10 mouse cellular contexts compared by ENCODE assay signal in genomic region chr11:4900437-4900836, GRCm38 (mm10). TPM values are rescaled to one million over a fixed set of nuclear protein-coding genes. Genes with fewer than 3 reads are reported as not detected.
DNase-seq lines count a peak whose midpoint lies in the region; ATAC-seq and TF ChIP-seq lines count a peak whose summit lies in the region.
"Had no signal": no experiment of that assay in that cellular context is flagged by ENCODE, and none has a peak within 500 bp of the region (broad histone marks: within the 10 kb centered on the region; RNA-seq: fewer than 3 reads in every experiment).

No protein-coding gene starts in this region.

- H3K36me3 ChIP-seq in heart, adult 2 months (ENCODE audit: control insufficient read depth, insufficient read depth, low read length) = no peaks in the 10 kb centered on the region
- peaks cover 4% of the 10 kb centered on the region; the same call in 1 of the 2 replicates for H3K36me3 ChIP-seq in splenic B cell, adult 2 months (ENCODE audit: control insufficient read depth, insufficient read depth, low read length, poor library complexity, severe bottlenecking)

- H3K79me2 ChIP-seq in heart, adult 2 months (replicated peaks; ENCODE audit: control insufficient read depth, insufficient read depth, low read length) = no peaks in the 10 kb centered on the region

- no peak for TF ChIP-seq EP300 in heart, adult 2 months (IDR thresholded peaks at IDR 0.05; ENCODE audit: insufficient read depth, low read depth, low read length)

- 71% methylated on average over 5 of the region's 5 CpGs for WGBS in heart, adult 2 months

- no peak for DNase-seq in heart, adult 2 months
- DNase-seq in heart, adult 18-20 months = no peak
- DNase-seq in right cerebral cortex, postnatal 4 days = peak; percentile 33
- no peak for DNase-seq in right cerebral cortex, postnatal 36 days (ENCODE audit: low spot score in 2 of 2)
- DNase-seq in c-Kit-negative CD71-positive TER-119-positive erythroid progenitor cells, embryonic 14.5 days (ENCODE audit: low read depth, low spot score) = peak; percentile 22
- DNase-seq in splenic B cell, adult 2 months (ENCODE audit: low read depth, low spot score) = peak; percentile 33
- no peak for DNase-seq in urinary bladder, adult 2 months (ENCODE audit: low spot score)

- H3K4me3 ChIP-seq in heart, adult 2 months = no peak overlapping the region
- H3K4me3 ChIP-seq: forebrain, embryonic 10.5 days had no signal

- H3K27me3 ChIP-seq in heart, adult 2 months (ENCODE audit: control insufficient read depth, insufficient read depth, low read length) = no peaks in the 10 kb centered on the region
- H3K27me3 ChIP-seq in splenic B cell, adult 2 months (ENCODE audit: control insufficient read depth, insufficient read depth, low read length, poor library complexity, severe bottlenecking) = no peaks in the 10 kb centered on the region

- no peak for ATAC-seq in frontal cortex, adult (ENCODE audit: low TSS enrichment)

- peak; percentile 65 for TF ChIP-seq CTCF in heart, adult 2 months (IDR thresholded peaks at IDR 0.05)

- intact Hi-C loops in heart, adult 2 months (cut with DNase I) = no loop called here

- no peak overlapping the region for H3K9ac ChIP-seq in heart, adult 2 months (ENCODE audit: low read depth, low read length)

- no peak overlapping the region for H3K27ac ChIP-seq in heart, adult 2 months
- H3K27ac ChIP-seq: forebrain, embryonic 10.5 days; macrophage had no signal

- H3K4me1 ChIP-seq in heart, adult 2 months (ENCODE audit: control insufficient read depth, insufficient read depth, low read length) = peaks cover 2% of the 10 kb centered on the region; the same call in 1 of the 2 replicates

- TF ChIP-seq POLR2A in heart, adult 2 months (IDR thresholded peaks at IDR 0.05; ENCODE audit: insufficient read depth, low read depth, low read length) = no peak

RNA-seq across cellular contexts. Expression of gene Thoc5, which starts 5.3 kb away (rescaled TPM):
- 10 to 100 TPM; 16.2 to 16.5 TPM for total RNA-seq in heart, adult 2 months (2021)
- 12.8 and 15.8 TPM in 2 replicates for polyA plus RNA-seq in heart, adult 2 months (2012; rRNA removed)
- total RNA-seq in heart, adult 18-20 months (2021) = 10 to 100 TPM; 17.1 to 17.3 TPM
- polyA plus RNA-seq in urinary bladder, adult 2 months (2012; rRNA removed) = 34.2 and 35.6 TPM in 2 replicates

RNA-seq across cellular contexts. Expression of gene Nipsnap1, which starts 26.7 kb away (rescaled TPM):
- under 1 TPM; 0.50 to 0.75 TPM for total RNA-seq in heart, adult 2 months (2021)
- 1.6 and 3.6 TPM in 2 replicates for polyA plus RNA-seq in heart, adult 2 months (2012; rRNA removed)
- total RNA-seq in heart, adult 18-20 months (2021) = 1 to 10 TPM in 1 of 2 experiments, under 1 TPM in 1; 0.55 to 2.1 TPM
- 20.6 and 21.4 TPM in 2 replicates for polyA plus RNA-seq in urinary bladder, adult 2 months (2012; rRNA removed)

RNA-seq across cellular contexts. Expression of gene Nefh, which starts 47.4 kb away (rescaled TPM):
- total RNA-seq in heart, adult 2 months (2021) = under 1 TPM in 1 of 2 experiments, not detected in 1; 0.05 TPM
- 0.06 and 0.08 TPM in 2 replicates for polyA plus RNA-seq in heart, adult 2 months (2012; rRNA removed)
- total RNA-seq in heart, adult 18-20 months (2021) = not detected
- polyA plus RNA-seq in urinary bladder, adult 2 months (2012; rRNA removed) = 0.26 and 0.40 TPM in 2 replicates

RNA-seq across cellular contexts. Expression of gene Nf2, which starts 51.1 kb away (rescaled TPM):
- total RNA-seq in heart, adult 2 months (2021) = 10 to 100 TPM; 77.1 to 85.0 TPM
- polyA plus RNA-seq in heart, adult 2 months (2012; rRNA removed) = 57.1 and 85.2 TPM in 2 replicates
- 10 to 100 TPM; 70.8 to 76.9 TPM for total RNA-seq in heart, adult 18-20 months (2021)
- polyA plus RNA-seq in urinary bladder, adult 2 months (2012; rRNA removed) = 46.5 and 50.9 TPM in 2 replicates

Comparison
In these comparisons a context has a peak if more than half of its experiments do, and no peak if none do; other contexts are left out.
1. DNase-seq: peak in right cerebral cortex, postnatal 4 days (single experiment), c-Kit-negative CD71-positive TER-119-positive erythroid progenitor cells, embryonic 14.5 days (single experiment) and splenic B cell, adult 2 months (single experiment); none in heart, adult 2 months (0 of 2), heart, adult 18-20 months (0 of 2), right cerebral cortex, postnatal 36 days (0 of 2) and urinary bladder, adult 2 months (single experiment).